Mouse (Mus musculus): ENCODE results near the gene Olfr307.
"Not testable (repeated sequence)": the region's sequence is repeated elsewhere in the genome, so short reads cannot be mapped to it uniquely, and the experiment has no call there.

Olfr307 gene

GRCm38 (mm10) chr7:86337486-86337885 is at the start of gene Olfr307:
TSS of gene Olfr307 (minus strand) at chr7:86337586.
- DNase-seq (ENCODE audit: low spot score): no peak

GRCm38 (mm10) chr7:86386558-86386957 is 49.2 kb upstream of the Olfr307 start, which contains the start of gene Olfr304:
TSS of gene Olfr304 (minus strand) at chr7:86386658.
- no peak for DNase-seq (ENCODE audit: low spot score)

- DNase-seq (ENCODE audit: low spot score): no peak
Observed at GRCm38 (mm10) chr7:86385769-86386168, 48.4 kb upstream of the Olfr307 start.

- DNase-seq (ENCODE audit: low spot score): no peak
Observed at GRCm38 (mm10) chr7:86366828-86367227, 29.4 kb upstream of the Olfr307 start, which contains the start of gene Olfr305. TSS of gene Olfr305 (minus strand) at chr7:86366928.

- not testable (repeated sequence) for DNase-seq (ENCODE audit: low spot score)
Observed at GRCm38 (mm10) chr7:86346296-86346695, 8.9 kb upstream of the Olfr307 start.

GRCm38 (mm10) chr7:86344253-86344652 is 6.9 kb upstream of the Olfr307 start:
- DNase-seq (ENCODE audit: low spot score): no peak

GRCm38 (mm10) chr7:86342881-86343565 is 5.6 kb upstream of the Olfr307 start:
- DNase-seq (ENCODE audit: low spot score): no peak

GRCm38 (mm10) chr7:86325530-86325929 is 11.9 kb downstream of the Olfr307 start, which contains the start of gene Olfr308:
TSS of gene Olfr308 (minus strand) at chr7:86325630.
- no peak for DNase-seq (ENCODE audit: low spot score)

- DNase-seq (ENCODE audit: low spot score): no peak
Observed at GRCm38 (mm10) chr7:86321323-86321722, 16.1 kb downstream of the Olfr307 start.

GRCm38 (mm10) chr7:86313608-86314007 is 23.8 kb downstream of the Olfr307 start, which contains the start of gene Olfr309:
TSS of gene Olfr309 (minus strand) at chr7:86313708.
- no peak for DNase-seq (ENCODE audit: low spot score)
